Mouse (Mus musculus) intestine, embryonic 15.5 days (tissue): ENCODE measurements around the gene Bicc1. TPM values are rescaled to one million over a fixed set of nuclear protein-coding genes. Genes with fewer than 3 reads are reported as not detected.

Experiments used
- ATAC-seq: fragments of 200-750 bp; cut with Nextera tagmentation; 2 replicates; pipeline ENCODE4 v1.8.0; 2017; ENCODE audit warnings: moderate TSS enrichment, moderate library complexity
- H3K27ac ChIP-seq: fragments of 300-500 bp; sonication (generic); 2 replicates; pipeline ENCODE4 v1.5.1; 2015; ENCODE audit warnings: mild to moderate bottlenecking, inconsistent platforms
- H3K27me3 ChIP-seq: fragments of 300-500 bp; sonication (generic); replicated peaks from 2 replicates; pipeline ENCODE4 v1.6.1; 2015; ENCODE audit warnings: inconsistent platforms
- H3K36me3 ChIP-seq: fragments of 300-500 bp; sonication (generic); 2 replicates; pipeline ENCODE4 v1.6.1; 2015; ENCODE audit warnings: inconsistent platforms
- H3K4me1 ChIP-seq: fragments of 300-500 bp; sonication (generic); replicated peaks from 2 replicates; pipeline ENCODE4 v1.6.1; 2015; ENCODE audit warnings: inconsistent platforms
- H3K4me2 ChIP-seq: fragments of 300-500 bp; sonication (generic); replicated peaks from 2 replicates; pipeline ENCODE4 v1.6.1; 2015; ENCODE audit warnings: mild to moderate bottlenecking, inconsistent platforms
- H3K4me3 ChIP-seq: fragments of 300-500 bp; sonication (generic); replicated peaks from 2 replicates; pipeline ENCODE4 v1.5.1; 2015; ENCODE audit warnings: inconsistent platforms
- H3K9ac ChIP-seq: fragments of 300-500 bp; sonication (generic); 2 replicates; pipeline ENCODE4 v1.6.1; 2015; ENCODE audit warnings: inconsistent platforms
- H3K9me3 ChIP-seq: fragments of 300-500 bp; sonication (generic); 2 replicates; pipeline ENCODE4 v1.6.1; 2016; ENCODE audit warnings: inconsistent platforms
- WGBS: fragments of 180-500 bp; shearing (Covaris S2); methylation state at CpG from one replicate; pipeline ENCODE4 v1.1.7; 2015; 5-methylcytosine and 5-hydroxymethylcytosine counted together
- polyA plus RNA-seq: library from polyadenylated mRNA; unstranded; fragments of >200 nt; fragmentation: Nextera tagmentation; extraction: Ambion mirVana; gene quantifications from 2 replicates; pipeline ENCODE4 v1.2.1, GENCODE M21; 2015

Gene Bicc1
- polyA plus RNA-seq, 1 experiment from 2014 or later = 19.3 TPM

DNA sequence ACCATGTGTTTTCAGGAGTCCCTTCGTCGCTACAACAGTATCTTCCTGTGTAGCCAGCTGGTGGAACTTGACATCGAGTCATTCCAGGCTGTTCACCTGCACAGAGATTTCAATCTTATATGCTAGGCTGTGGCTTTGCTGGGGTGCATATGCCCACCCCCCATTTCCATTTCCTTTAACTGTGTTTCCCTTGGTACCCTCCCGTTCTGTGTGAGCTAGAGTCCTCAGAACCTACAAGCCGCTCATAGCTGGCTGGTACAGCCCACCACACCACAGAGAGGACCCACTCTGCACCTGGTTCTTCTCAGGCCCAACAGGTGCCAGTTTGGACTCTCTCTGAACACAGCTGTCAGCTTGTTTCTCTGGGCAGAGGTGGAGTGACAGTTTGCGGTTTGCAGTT, 244.4 kb downstream of the Bicc1 start:
- ATAC-seq = no peak
- Histone ChIP-seq H3K4me2 (no peak overlapping the region), H3K36me3 (no peaks in the 10 kb centered on the region), H3K4me1 (no peaks in the 10 kb centered on the region), H3K27ac (no peak overlapping the region), H3K27me3 (no peaks in the 10 kb centered on the region), H3K4me3 (no peak overlapping the region), H3K9me3 (no peaks in the 10 kb centered on the region), H3K9ac (no peak overlapping the region)
- 94% methylated on average over 6 of the region's 6 CpGs for WGBS

GRCm38 (mm10) chr10:70903936-70904335, 255.6 kb downstream of the Bicc1 start:
- Histone ChIP-seq H3K27me3 (no peaks in the 10 kb centered on the region), H3K4me2 (no peak overlapping the region), H3K36me3 (no peaks in the 10 kb centered on the region), H3K9ac (no peak overlapping the region), H3K4me1 (no peaks in the 10 kb centered on the region), H3K27ac (no peak overlapping the region), H3K4me3 (no peak overlapping the region), H3K9me3 (no peaks in the 10 kb centered on the region)
- ATAC-seq = no peak
- 78% methylated on average over 7 of the region's 7 CpGs for WGBS

DNA sequence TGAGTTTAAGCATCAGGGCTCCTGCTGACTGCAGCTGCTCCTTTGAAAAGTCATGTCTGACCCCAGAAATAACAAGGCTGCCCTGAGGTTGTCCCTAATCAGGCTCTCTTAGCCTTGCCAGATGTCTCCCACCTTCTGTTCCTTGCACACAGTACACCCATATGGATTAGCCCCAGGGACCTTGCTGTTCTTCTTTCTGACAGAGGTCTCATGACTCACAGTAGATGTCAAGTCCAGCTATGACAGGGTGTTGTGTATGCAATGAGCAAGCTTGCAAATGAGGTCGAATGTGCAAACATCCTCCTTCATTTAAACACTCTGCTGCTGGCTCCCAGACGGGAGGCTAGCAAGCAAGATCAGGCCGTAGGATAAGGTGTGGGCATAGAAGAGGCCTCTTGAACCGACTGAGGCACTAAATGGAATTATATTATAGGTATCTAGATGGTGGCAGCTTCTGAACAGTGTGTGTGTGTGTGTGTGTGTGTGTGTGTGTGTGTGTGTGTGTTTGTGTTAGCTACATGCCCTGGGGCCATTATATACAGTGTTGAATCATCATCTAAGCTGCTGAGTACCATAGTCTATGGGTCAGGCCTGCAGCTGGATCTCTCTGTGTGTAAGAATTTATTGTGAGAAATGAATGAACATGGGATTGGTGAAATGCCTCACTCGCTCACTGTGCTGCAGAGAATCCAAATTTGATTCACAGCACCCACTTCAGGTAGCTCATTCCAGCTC, 256.6 kb downstream of the Bicc1 start:
- Histone ChIP-seq H3K4me2 (no peak overlapping the region), H3K9me3 (no peaks in the 10 kb centered on the region), H3K4me3 (no peak overlapping the region), H3K27me3 (no peaks in the 10 kb centered on the region), H3K27ac (no peak overlapping the region), H3K36me3 (no peaks in the 10 kb centered on the region), H3K4me1 (no peaks in the 10 kb centered on the region), H3K9ac (no peak overlapping the region)
- WGBS = 51% methylated on average over 5 of the region's 5 CpGs
- no peak for ATAC-seq

DNA sequence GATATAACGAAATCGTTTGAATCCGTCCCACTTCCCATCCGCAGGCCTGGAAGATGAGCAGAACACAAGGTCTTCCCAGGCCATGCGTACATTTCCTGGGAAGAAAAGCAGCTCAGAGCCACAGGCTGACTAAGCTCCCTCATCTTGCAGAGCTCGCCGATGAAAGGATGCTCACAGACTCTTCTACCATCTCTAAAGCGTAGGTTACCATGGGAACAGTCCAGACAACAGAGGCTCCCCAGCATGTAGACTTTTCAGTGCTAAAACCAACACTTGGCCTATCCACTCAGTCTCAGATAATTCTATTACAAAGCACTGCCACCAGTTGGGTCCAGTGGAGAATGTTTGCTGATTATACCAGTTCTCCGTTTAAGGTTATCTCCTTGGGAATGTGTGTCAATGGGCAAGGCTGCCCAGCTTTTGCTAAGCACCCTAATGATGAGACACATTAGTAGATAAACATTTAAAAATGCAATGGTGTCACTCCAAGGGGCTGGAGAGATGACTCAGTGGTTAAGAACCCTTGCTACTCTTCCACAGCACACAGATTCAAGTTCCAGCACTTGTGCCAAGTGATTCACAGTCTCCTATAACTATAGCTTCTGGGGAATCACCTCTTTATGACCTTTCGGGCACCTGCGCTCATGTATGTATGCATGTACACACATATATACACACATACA, 258.2 kb downstream of the Bicc1 start:
- no peak overlapping the region for H3K4me2 ChIP-seq
- H3K9me3 ChIP-seq = no peaks in the 10 kb centered on the region
- WGBS = 82% methylated on average over 11 of the region's 11 CpGs
- H3K27ac ChIP-seq = no peak overlapping the region
- no peak for ATAC-seq
- H3K36me3 ChIP-seq = no peaks in the 10 kb centered on the region
- no peaks in the 10 kb centered on the region for H3K4me1 ChIP-seq
- no peak overlapping the region for H3K4me3 ChIP-seq
- no peak overlapping the region for H3K9ac ChIP-seq
- H3K27me3 ChIP-seq = no peaks in the 10 kb centered on the region

DNA sequence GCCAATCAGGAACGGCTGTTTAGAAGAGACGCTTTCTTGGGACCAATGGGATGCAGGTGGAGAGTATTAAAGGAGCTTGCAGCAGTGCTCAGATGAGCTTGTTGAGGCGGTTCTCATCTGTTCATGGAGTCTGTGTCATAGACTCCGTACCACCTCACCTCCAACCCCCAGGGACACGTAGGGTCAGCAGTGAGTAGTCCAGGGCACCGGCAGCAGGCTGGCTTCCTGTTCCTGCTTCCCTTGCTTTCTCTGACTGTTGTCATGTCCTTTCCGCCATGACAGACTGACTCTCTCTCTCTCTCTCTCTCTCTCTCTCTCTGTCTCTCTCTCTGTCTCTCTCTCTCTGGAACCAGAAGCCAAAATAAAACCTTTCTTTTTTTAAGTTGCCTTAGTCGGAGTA, 263.6 kb downstream of the Bicc1 start:
- H3K36me3 ChIP-seq = no peaks in the 10 kb centered on the region
- H3K9ac ChIP-seq = no peak overlapping the region
- no peak overlapping the region for H3K4me3 ChIP-seq
- H3K4me2 ChIP-seq = no peak overlapping the region
- no peaks in the 10 kb centered on the region for H3K27me3 ChIP-seq
- ATAC-seq = no peak
- H3K9me3 ChIP-seq = no peaks in the 10 kb centered on the region
- 79% methylated on average over 8 of the region's 8 CpGs for WGBS
- H3K27ac ChIP-seq = no peak overlapping the region
- no peaks in the 10 kb centered on the region for H3K4me1 ChIP-seq

DNA sequence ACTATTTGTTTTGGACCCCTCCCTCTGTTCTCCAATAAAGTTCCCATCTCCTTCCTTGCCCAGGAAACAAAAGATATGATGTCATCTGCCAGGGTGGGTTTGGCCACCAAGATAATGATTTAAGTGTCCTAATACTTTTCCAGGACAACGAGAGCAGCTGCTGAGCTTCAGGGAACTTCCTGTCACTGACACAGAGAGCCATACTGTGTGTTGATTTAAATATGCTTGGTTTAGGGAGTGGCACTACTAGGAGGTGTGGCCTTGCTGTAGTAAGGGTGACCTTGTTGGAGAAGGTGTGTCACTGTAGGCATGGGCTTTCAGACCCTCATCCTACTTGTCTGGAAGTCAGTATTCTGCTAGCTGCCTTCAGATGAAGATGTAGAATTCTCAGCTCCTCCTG, 281.5 kb downstream of the Bicc1 start:
- no peak overlapping the region for H3K27ac ChIP-seq
- no peak for ATAC-seq
- H3K27me3 ChIP-seq = no peaks in the 10 kb centered on the region
- no peak overlapping the region for H3K9ac ChIP-seq
- no peak overlapping the region for H3K4me2 ChIP-seq
- WGBS = 50% methylated on average over 1 of the region's 1 CpGs
- H3K36me3 ChIP-seq = no peaks in the 10 kb centered on the region
- H3K4me3 ChIP-seq = no peak overlapping the region
- no peaks in the 10 kb centered on the region for H3K9me3 ChIP-seq
- no peaks in the 10 kb centered on the region for H3K4me1 ChIP-seq

GRCm38 (mm10) chr10:70877631-70878030, 281.9 kb downstream of the Bicc1 start:
- H3K36me3 ChIP-seq = no peaks in the 10 kb centered on the region
- H3K27me3 ChIP-seq = no peaks in the 10 kb centered on the region
- H3K4me2 ChIP-seq = no peak overlapping the region
- H3K9ac ChIP-seq = no peak overlapping the region
- H3K9me3 ChIP-seq = no peaks in the 10 kb centered on the region
- no peaks in the 10 kb centered on the region for H3K4me1 ChIP-seq
- 79% methylated on average over 8 of the region's 8 CpGs for WGBS
- H3K27ac ChIP-seq = no peak overlapping the region
- H3K4me3 ChIP-seq = no peak overlapping the region
- no peak for ATAC-seq

- no peak overlapping the region for H3K4me3 ChIP-seq
- no peak overlapping the region for H3K27ac ChIP-seq
- H3K4me1 ChIP-seq = no peaks in the 10 kb centered on the region
- H3K4me2 ChIP-seq = no peak overlapping the region
- 83% methylated on average over 9 of the region's 9 CpGs for WGBS
- no peak overlapping the region for H3K9ac ChIP-seq
- no peak for ATAC-seq
- no peaks in the 10 kb centered on the region for H3K27me3 ChIP-seq
- H3K36me3 ChIP-seq = no peaks in the 10 kb centered on the region
- no peaks in the 10 kb centered on the region for H3K9me3 ChIP-seq
These were observed 283.0 kb downstream of the Bicc1 start for GRCm38 (mm10) chr10:70876522-70876921.

DNA sequence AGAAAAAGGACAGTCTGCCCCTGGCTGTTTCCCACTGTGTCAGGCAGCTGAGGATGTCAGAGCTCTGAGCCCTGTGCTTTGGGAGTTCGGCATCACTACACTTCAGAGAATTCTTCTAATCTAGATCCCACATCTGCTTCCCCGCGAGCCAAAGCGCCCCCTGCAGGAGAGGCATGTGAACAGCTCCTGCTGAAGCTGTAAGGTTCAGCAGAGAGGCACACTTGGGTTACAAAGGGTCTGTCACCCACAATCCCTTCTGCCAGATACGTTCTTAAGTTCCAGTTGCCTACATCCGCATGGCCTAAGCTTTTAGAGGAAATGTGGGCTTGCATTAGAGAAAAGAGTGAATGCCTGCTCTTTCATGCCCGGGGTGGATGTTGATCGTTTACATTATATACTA, 283.4 kb downstream of the Bicc1 start:
- Histone ChIP-seq H3K27ac (no peak overlapping the region), H3K27me3 (no peaks in the 10 kb centered on the region), H3K36me3 (no peaks in the 10 kb centered on the region), H3K4me3 (no peak overlapping the region), H3K9ac (no peak overlapping the region), H3K4me1 (no peaks in the 10 kb centered on the region), H3K4me2 (no peak overlapping the region), H3K9me3 (no peaks in the 10 kb centered on the region)
- ATAC-seq = no peak
- WGBS = 78% methylated on average over 8 of the region's 8 CpGs

- no peak for ATAC-seq
- no peak overlapping the region for H3K4me3 ChIP-seq
- H3K4me1 ChIP-seq = no peaks in the 10 kb centered on the region
These were observed 284.4 kb downstream of the Bicc1 start for GRCm38 (mm10) chr10:70874994-70875538.

More at GRCm38 (mm10) chr10:70874994-70875538, 284.4 kb downstream of the Bicc1 start:
- 55% methylated on average over 12 of the region's 12 CpGs for WGBS
- H3K27me3 ChIP-seq = no peaks in the 10 kb centered on the region
- no peak overlapping the region for H3K27ac ChIP-seq
- no peaks in the 10 kb centered on the region for H3K36me3 ChIP-seq
- no peak overlapping the region for H3K9ac ChIP-seq
- no peak overlapping the region for H3K4me2 ChIP-seq
- no peaks in the 10 kb centered on the region for H3K9me3 ChIP-seq
